Mouse (Mus musculus) thymus, postnatal 10 days (tissue): ENCODE data around the gene Prn.

Experiments used
- DNase-seq, 2 experiments: peaks; one replicate each; pipeline ENCODE4 v3.0.0; 2021; ENCODE audit warnings: low spot score in 2 of 2

Gene Prn

GRCm38 (mm10) chr2:131993563-131994088, 83.9 kb downstream of the Prn start:
- no peak for DNase-seq

GRCm38 (mm10) chr2:131994971-131995370, 85.2 kb downstream of the Prn start:
- DNase-seq = no peak

- DNase-seq = no peak
Observed at GRCm38 (mm10) chr2:131995742-131996141, 86.0 kb downstream of the Prn start.

- DNase-seq = no peak
Observed at GRCm38 (mm10) chr2:131996369-131996768, 86.6 kb downstream of the Prn start.

GRCm38 (mm10) chr2:131997356-131997755, 87.6 kb downstream of the Prn start:
- no peak for DNase-seq

GRCm38 (mm10) chr2:132001696-132002334, 92.1 kb downstream of the Prn start:
- DNase-seq = no peak

- DNase-seq = no peak
Observed at GRCm38 (mm10) chr2:132003916-132004315, 94.2 kb downstream of the Prn start.

GRCm38 (mm10) chr2:132004495-132005136, 94.9 kb downstream of the Prn start:
- DNase-seq = no peak

GRCm38 (mm10) chr2:132005445-132005844, 95.7 kb downstream of the Prn start:
- DNase-seq = no peak
